Mouse (Mus musculus) left cerebral cortex, postnatal 10 days (tissue): ENCODE data around the gene Cacna2d1. TPM values are rescaled to one million over a fixed set of nuclear protein-coding genes. Genes with fewer than 3 reads are reported as not detected.

Experiments used
- DNase-seq, 2 experiments: peaks; one replicate each; pipeline ENCODE4 v3.0.0; 2021 to 2022; ENCODE audit warnings: low spot score in 2 of 2, mixed read lengths in 1 of 2; ENCODE audit errors: extremely low spot score in 1 of 2
- intact Hi-C: fragments of 180-260 bp; cut with DNase I; formaldehyde crosslinking; loops from one replicate; pipeline ENCODE4 v1.15.1; 2025
- total RNA-seq, 2 experiments: library from RNA; stranded (reverse); gene quantifications; 2 replicates each; pipeline ENCODE4 v1.2.3; 2021

The Cacna2d1 gene
- total RNA-seq, 2 experiments from 2014 or later, result 204 to 207 TPM

DNA sequence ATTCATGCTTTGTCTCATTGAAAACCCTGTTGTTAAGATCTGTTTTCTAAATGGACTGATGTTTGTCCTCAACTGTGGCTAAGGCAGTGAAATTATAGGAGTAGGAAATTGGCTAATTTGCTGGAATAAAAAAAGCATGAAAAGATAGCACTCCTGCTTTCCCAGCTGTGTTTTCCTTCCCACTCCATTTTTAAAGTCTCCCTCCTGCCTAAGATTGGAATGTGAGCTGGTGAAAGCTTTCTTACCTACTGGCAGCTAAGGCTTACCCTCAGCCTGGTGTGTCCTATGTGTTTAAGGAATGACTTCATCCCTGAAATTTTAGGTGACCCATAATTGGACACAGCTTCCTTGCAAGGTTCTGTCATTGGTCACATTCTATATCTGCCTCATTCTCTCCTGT, 40.2 kb downstream of the Cacna2d1 start:
- no peak for DNase-seq
- intact Hi-C loops, result no loop called here

DNA sequence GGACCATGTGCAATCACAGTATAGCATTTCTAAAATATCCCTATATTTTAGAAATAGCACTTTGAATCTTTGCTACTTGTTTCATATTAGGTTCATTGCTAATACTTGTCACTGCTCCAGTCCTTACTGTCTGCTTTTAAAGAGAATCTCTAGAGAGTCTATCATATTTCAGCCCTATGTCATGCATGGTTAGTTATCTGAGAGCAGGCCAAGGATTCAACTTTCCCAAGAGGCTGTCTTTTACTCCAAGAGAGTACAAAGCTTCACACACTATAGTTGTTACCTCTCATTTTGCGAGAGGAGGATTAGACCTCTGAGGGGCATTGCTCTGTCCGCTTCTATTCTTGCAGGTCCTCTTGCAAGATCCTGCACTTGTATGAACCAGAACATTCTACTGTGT, 44.7 kb downstream of the Cacna2d1 start:
- intact Hi-C loops, result no loop called here
- no peak for DNase-seq

DNA sequence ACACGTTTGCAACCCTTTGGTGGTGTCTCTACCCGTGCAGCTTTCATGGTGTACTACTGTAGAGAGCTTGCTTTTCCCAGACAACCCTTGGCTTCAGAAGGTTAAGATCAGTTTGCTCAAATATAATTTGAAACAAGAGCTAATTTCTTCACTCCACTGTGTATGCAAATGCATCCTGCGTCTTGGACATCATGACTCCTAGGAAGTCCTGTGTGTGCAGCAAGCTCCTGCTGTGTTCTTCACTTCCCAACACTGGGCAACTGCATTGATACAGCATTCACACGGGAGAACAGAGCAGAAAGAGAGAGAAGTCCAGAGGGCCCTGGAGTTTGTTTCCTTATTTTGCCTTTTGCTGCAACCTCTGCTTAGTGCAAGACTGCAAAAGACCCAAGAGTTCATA, 48.1 kb downstream of the Cacna2d1 start:
- intact Hi-C loops, result no loop called here
- DNase-seq, result no peak

DNA sequence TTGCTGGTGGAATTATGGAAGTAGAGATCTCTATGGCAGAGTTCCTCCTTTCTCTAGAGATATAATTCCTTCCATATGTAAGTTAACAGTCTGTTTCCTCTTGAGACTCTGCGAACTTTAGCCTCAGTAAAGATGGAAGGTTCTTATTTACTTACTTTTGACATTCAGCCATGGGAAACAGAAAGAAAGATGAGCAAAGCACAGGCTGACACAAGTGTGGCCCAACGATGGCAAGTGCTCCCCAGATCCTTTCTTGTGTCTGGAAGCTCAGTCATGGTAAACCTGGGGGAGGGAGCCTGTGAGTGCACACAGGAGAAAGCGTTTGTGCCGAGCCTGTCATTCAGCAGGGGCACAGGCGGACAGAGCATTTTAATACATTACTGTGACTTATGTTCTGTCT, 48.9 kb downstream of the Cacna2d1 start:
- intact Hi-C loops, result no loop called here
- DNase-seq, result no peak

DNA sequence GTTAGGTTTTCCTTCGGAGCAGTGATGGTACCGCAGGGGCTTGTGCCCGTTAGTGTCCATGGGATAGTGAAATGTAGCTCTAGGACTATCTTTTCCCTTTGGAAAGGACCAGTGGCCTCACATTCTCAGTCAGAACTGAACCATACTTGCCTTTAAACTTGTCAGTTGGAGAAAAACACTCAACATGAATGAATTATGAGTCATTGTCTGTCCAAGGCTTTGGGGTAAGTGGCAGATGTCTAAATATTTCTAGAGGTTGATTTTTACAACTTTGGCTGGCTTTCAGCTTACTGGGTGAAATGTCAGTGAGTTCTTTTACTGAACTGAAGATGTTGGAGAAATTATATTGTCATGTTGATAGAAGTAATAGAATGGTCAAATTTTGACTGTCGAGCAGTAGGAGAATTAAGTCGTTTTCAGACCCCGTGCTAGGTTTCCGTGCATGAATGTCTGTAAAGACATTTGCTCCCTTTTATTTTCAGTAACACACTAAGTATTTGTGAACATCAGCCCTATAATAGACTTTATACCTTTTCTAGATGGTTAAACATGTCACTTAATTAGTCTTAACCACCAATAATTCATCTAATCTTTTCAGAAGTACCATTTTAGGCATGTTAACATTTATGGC, 50.9 kb downstream of the Cacna2d1 start:
- intact Hi-C loops, result no loop called here
- no peak for DNase-seq

DNA sequence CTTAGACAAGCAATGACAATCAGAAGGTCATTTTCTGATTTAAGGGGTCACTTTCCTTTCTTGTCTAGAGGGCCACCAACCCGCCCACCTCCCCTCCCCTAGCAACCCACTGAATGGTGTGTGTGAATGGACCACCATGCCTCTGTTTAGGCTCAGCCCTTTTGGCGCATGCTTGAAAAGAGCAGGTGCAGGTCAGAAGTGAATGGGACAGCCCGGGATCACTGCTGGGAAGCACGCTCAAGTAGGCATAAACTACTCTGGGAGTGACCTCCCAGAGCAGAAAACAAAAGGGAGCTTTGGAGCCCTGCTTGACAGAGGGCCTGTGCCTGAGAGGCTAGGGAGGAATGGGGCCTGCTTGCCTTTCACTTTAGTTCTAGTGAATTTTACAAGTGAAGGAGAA, 51.4 kb downstream of the Cacna2d1 start:
- intact Hi-C loops, result no loop called here
- DNase-seq, result no peak

DNA sequence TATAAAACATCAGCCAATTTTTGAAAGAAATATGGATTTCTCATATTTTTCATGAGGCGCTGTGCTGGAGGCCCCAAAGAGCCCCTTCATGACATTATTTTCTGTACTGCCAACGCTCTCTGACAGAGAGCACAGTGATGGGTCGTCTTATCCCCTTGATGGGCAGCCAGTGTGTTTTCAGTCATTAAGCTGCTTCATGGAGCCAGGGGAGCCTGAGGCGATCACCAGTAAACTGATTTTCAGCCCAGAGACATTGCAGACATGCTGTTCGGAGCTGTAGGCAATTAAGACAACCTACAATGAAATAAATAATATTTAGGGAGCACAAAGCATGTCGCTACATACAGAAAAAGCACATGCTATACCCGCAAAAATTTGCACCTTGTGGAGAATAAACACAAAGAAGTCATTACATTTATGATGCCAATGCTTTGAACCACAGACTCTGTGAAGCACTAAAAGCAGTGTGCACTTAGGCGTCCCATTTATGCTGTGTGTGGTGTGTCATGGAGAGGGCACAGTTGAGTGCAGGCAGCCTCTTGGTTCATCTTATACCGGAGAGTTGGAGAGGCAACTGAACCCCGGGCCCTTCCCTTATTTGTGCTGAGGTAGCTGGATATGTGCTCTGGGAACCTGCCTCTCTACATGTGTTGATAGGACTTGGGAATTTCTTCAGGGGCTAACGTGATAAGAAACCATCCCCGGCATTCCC, 57.1 kb downstream of the Cacna2d1 start:
- intact Hi-C loops, result no loop called here
- no peak for DNase-seq

DNA sequence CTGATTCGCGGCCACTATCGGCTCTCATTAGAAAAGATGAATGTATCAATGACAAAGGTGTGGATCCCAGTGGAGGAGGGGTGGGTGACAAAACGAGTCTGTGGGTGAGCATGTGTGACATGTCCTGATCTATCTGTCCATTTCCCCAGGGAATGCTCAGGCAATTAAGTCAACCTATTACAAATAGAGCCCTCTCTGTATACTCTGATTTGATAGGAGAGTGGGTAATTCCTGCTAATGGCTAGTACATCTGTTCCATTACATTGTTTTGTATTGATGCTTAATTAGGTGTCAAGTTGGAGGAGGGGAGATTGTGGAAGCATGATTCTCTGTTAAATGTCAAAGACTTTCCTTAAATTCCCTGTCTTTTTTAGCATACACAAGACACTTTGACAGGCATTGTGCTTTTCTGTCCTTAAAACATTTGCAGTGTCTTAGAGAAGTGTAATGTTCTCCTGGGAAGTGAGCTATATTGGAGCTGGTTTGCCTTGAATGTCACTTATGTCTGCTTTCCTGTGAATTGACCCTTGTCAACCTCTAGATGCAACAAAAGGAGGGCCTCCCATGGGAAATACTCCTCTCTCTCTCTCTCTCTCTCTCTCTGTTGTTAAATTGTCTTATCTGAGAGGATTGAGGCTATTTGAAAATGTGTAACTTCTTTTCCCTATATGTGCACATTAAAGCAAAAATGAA, 58.9 kb downstream of the Cacna2d1 start:
- no peak for DNase-seq
- intact Hi-C loops, result no loop called here

DNA sequence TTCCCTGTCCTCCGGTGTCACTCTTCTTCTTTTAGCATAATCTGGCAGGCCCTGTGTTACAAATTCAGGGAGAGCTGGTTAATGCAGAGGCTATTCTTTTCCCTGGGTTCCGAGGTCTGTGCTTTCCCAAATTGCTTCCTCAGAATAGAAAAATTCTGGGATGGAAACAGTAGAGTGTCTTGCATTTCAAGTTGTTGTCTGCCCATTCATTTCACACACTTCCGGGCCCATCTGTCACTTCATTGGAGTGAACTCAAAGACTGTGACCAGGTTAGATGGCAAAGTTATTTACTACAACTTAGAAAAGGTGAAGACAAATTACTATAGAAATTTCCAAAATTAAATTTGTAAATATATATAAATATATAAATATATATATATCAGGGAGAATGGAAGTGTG, 62.7 kb downstream of the Cacna2d1 start:
- no peak for DNase-seq
- intact Hi-C loops, result no loop called here

DNA sequence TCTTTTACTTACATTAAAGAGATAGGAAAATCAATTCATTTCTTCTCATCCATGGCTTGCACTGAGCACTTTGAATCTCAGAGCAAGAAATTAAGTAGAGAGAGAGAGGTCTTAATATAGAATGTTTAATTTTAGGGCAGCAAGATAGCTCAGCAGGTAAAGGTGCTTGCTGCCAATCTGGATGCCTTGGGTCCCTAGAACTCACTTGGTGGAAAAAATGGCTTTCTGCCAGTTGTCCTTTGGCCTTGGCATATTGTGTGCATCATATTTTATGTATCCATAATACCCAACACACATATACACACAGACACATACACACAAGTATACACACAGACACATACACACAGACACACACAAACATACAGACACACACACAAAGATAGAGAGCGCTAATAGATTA, 63.3 kb downstream of the Cacna2d1 start:
- DNase-seq, result no peak
- intact Hi-C loops, result no loop called here

DNA sequence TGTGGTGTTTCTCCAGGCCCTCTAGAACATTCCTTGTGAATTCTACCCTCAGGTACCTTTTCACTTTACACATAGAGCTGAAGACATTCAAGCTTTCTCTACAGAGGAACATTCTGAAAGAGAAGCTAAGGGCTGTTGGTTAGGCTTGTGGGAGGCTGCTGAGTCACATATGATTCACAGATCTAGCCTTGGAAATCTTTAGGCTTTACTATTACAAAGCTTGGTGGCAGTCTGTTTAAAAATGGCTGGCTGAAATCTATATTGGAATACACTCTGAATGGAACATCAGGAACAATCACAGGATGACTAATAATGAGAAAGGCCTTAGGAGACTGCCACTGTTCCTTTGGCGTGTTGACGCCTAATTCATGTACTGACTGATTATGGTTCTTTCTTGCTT, 66.4 kb downstream of the Cacna2d1 start:
- DNase-seq, result no peak
- intact Hi-C loops, result no loop called here

DNA sequence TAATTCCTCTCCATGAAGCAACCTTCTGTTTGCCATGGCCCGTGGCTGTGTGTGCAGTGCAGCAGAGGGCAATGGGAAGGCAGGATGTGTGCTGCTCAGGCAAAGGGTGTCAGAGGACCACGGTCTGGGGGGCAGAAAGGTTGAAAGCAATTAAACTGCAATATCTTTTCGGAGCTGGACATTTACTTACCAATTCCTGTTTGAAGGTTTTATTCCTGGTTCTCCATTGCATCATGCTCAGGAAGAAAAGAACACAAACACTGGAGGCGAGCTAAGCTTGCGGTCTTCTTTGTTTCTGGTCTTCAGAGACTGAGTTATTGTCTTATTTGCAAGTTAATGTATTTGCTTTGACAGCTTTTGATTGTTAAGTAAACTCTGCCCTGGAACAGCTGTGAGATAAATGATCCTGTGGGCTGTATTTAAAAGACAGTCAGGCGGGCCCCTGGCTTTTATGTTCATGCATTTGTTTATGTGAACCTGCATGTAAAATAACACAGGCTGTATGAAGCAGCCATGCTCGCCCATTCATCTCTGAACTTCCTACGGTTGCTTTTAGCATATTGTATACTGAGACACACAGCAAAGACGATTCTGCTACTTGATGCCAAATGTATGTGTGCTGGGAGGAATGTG, 68.1 kb downstream of the Cacna2d1 start:
- DNase-seq, result no peak
- intact Hi-C loops, result no loop called here

DNA sequence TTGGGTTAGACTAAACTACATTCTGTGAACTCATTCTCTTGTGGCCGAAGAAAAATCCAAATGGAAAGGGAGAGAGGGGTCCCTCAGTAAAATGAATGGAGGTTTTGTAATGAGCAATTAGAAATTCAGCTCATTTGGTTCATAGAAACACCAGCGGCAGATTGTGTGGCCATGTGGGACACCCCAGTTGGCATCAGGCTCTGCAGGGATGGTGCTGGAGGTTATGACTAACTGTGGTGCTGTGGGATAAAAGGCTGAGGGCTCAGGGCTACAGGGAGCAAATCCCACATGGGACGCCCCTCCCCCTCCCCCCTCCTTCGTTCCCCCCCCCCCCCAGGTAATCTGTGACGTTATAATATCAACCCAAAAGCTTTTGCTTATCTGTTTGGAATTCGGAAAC, 69.8 kb downstream of the Cacna2d1 start:
- intact Hi-C loops, result no loop called here
- DNase-seq, result peak in 1 of 2 experiments; percentile 25

DNA sequence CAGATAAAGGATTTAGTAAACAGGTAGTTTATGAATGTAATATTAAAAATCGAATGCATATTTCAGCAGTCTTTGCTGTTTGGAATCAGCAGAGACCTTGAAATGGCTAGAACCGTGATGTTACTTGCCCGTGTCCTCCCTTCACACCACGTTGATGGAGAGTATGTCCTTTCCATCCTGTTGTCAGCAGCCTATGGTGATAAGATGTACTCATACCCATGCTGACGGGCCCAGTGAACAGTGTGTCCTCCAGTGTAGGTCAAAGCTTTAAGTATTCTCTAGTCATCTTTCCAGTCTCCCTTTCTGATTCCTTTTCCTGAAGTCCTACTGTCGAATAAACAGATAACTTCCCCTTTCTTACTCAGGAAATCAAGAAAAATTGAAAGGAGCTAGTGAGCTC, 72.5 kb downstream of the Cacna2d1 start:
- intact Hi-C loops, result no loop called here

DNA sequence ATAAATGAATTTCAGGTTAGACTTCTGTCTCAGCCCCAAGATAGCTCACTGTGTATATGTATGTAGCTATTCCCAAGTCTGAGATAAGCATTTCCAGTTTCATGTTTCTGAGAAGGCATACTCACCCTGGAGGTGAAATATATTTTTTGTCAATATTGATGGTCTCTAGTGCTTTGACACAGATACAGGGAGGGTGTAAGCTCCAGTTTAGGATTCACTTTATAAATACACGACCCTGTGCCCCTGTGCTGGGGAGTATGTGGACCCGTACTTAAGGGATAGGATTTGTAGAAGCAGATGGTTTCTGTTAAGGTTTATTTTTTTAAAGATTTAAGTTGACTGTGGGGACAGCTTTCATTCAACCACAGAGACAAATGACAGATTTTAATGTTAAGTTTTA, 79.2 kb downstream of the Cacna2d1 start:
- DNase-seq, result no peak
- intact Hi-C loops, result no loop called here

More for the DNA sequence above, 72.5 kb downstream of the Cacna2d1 start:
- DNase-seq, result no peak

DNA sequence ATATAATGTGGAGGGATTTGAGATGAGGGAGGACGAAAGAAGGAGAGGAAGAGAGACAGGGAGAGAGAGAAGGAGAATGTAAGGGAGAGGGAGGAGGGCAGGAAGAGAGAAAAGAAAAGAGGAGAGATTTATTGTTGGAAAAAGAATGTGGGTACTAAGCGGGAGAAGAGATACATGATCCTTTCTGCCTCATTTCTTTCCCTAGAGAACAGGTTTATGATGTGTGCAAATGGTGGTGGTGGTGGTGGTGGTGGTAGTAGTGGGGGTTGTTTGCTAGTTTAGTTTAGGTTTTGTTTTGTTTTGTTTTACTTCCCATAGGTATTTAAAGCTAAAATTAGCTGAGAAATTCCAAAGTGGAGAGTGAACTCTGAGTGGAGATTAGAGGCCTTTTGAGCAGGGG, 79.9 kb downstream of the Cacna2d1 start:
- DNase-seq, result no peak
- intact Hi-C loops, result no loop called here

DNA sequence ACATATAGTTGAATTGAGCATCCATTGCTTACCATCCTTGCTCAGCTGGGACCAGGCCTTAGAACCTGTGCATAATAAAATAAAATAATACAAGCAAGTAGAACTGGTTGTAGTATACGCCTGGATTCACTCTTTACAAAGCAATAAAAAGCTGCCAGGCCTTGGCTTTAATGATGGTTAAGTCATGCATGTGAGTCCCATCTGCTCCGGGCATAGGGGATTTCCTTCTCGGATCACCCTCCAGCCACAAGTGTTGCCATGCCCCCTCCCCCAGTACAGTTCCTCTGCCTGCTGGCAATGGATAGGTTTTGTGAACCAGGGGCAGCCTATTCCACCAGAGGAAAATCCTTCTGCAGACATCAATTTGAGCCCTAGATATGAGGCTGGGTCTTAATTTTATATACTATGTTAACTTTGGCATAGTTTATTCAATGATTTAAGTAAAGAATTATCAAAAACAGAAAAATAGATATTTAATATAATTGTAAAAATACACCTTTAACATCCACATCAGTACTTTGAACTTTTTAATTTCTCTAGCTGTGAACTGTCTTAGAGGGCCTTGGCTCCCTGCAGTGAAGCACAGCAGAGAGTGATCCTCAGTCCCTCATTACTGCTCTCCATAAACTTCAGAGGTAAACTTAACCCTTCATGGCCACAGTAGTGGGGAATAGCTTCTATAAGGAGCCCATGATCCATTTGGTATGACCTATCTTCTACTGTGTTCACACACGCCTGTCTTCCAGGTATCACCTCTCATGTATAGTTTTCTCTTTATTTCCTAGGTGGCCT, 90.3 kb downstream of the Cacna2d1 start:
- intact Hi-C loops, result no loop called here
- no peak for DNase-seq

DNA sequence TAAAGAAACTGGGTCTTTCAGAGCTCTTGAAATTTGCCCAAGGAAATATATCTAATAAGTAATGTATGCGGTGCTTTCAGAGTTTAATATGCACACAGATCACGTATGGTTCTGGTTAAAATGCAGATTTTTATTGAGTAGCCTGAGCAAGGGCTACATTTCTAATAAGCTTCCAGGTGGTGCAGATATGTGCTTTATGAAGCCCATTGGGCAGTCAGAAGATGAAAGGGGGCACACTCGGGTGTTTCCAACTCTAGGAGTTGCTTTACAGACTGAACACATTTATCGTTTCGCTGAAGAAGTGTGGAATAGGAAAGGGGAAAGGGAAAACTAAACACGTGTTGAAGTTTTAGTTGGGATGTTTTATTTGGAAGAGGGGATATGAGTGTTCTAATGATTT, 94.4 kb downstream of the Cacna2d1 start:
- no peak for DNase-seq
- intact Hi-C loops, result no loop called here

DNA sequence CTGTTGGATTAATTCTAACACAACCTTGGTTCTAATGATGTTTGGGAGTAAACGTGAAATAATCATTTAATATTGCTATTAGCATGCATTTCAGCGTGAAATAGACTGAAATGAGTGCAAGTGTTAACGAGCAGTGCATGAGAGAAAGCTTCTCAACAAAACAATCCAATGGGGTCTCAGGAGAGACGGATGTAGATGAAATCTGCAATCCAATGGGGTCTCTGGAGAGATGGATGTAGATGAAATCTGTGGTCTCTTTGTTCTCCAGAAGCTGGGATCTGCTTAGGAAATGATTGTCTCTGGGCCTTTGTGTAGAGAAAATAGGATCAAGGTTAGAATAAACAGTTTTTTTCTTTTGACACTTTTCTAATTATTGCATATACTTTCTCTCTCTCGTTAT, 95.0 kb downstream of the Cacna2d1 start:
- intact Hi-C loops, result no loop called here
- no peak for DNase-seq
